Mouse (Mus musculus) kidney, adult 8-10 months (tissue): ENCODE data around the gene Ephx4.

ENCODE experiments used
- DNase-seq, 2 experiments: peaks; one replicate each; pipeline ENCODE4 v3.0.0; 2022

Ephx4 gene

GRCm38 (mm10) chr5:107436185-107436584 lies 33.6 kb downstream of the Ephx4 start:
- DNase-seq = no peak

DNA sequence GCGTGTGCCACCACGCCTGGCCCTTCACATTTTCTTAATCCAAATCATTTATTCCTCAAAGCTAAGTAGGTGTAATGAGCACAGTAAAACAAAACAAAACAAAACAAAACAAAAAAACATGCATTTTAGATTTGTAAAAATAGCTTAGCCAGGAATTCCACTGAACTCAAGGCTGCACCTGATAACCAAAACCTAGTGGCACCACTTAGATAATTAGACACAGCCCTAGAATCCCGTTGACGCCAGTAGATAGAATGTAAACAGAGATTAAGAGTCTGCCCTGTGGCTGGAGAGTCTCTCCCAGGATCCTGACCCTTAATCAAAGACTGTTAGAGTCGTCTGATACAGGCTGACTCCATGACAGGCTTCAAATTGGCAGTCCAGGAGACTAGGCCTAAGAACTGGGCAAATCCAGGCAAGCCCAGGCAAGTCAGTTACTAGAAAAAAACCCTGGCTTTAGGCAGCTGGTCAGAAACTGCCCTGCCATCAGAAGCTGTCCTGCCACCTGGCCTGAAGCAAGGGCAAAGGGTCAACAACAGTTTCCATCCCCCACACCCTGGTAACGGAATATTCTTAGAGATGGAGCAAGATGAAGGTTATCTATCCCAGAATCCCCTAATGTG lies 34.2 kb downstream of the Ephx4 start:
- no peak for DNase-seq

DNA sequence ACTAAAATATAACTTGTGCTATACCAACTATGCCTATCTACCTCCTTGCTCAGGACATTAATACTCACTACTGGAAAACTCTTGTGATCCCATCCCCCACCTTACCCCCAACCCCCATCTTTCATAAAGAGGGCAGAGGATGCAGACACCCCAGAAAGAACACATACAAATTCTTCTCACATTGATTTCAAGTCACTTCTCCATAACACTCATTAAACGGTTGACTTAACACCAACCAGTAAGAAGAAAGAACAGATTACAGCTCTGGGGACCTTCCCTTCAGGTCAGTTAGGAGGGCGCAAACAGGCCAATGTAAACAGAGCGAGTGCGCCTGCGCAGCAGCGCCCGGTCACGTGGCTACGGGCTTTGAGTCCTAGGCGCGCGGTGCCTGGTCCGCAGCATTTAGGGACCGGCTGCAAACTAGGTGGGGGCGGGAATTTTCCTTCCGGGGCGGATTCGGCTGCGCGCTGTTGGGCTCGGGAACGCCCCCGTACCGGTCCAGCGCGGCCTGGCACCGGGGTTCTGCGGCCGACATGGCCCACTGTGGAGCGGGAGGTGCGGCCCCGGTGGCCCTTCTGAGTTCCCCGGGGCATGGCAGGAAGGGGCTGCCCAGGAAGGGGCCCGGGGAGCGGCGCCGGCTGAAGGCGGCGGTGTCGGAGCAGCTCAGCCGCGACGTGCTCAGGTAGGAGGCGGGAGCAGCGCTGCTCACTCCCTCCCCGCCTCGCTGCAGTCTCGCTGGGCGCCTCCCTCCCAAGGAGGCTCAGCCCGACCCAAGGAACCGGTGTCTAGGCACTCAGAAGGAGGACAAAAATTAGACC lies 35.1 kb downstream of the Ephx4 start, which contains the start of gene Btbd8:
Btbd8 (plus strand) TSS at position 534 of the 818 bp plus-strand sequence.
- DNase-seq = peak; percentile 93 to 94

- peak in 1 of 2 experiments; percentile 5 for DNase-seq
Observed at GRCm38 (mm10) chr5:107438353-107438752, 35.8 kb downstream of the Ephx4 start.

DNA sequence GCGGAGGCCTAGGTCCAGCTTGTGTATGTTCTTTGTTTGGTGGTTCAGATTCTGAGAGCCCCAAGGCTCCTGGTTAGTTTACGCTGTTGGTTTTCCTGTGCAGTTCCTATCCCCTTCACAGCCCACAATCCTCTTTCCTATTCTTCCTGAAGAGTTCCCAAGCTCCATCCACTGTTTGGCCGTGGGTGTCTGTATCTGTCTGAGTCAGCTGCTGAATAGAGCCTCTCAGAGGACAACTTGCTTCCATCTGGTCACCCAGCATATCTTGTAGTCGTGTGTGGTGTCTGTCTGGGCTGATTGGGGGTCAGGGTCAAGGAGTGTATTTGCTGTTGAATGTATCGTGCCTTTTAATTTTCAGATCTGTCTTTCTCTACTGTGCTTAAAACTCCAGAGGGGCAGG lies 39.3 kb downstream of the Ephx4 start:
- DNase-seq = no peak

DNA sequence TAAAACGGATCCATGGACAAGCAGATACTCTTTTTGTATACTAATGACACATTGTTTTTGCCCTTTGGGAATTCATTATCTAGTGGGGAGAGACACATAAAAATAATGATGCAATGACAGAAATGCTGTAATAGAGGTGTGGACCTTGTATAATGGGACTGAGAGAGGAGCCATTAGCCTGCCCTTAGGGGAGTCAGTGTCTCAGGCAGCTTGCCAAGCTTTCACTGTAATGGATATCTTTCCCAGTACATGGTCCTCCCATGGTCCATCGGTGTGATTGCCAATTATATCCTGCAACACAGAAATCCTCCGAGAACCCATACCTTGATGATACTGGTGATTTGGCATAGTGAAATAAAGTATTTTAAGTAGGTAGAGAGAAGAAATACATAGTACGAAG lies 41.7 kb downstream of the Ephx4 start:
- DNase-seq = no peak

GRCm38 (mm10) chr5:107447977-107448376 lies 45.4 kb downstream of the Ephx4 start:
- DNase-seq = no peak

DNA sequence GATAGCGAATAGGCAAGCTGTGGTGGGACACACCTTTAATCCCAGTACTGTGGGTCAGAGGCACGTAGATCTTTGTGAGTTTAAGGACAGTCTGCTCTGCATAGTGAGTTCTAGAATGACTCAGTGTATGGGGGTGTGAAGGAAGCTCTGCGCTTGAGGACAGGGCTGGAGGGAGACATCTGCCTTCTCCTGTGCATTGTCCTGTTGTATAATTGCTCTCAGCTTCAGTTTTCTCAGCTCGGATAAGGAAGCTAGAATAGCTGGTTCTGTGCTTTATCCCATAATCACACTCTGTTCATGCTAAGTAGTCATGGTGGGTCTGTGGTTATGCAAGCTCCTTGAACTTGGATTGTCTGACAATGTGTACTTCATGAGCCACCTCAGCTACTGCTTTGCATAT lies 46.2 kb downstream of the Ephx4 start:
- DNase-seq = no peak

GRCm38 (mm10) chr5:107449620-107450019 lies 47.1 kb downstream of the Ephx4 start:
- DNase-seq = no peak

GRCm38 (mm10) chr5:107450299-107450698 lies 47.8 kb downstream of the Ephx4 start:
- DNase-seq = no peak

DNA sequence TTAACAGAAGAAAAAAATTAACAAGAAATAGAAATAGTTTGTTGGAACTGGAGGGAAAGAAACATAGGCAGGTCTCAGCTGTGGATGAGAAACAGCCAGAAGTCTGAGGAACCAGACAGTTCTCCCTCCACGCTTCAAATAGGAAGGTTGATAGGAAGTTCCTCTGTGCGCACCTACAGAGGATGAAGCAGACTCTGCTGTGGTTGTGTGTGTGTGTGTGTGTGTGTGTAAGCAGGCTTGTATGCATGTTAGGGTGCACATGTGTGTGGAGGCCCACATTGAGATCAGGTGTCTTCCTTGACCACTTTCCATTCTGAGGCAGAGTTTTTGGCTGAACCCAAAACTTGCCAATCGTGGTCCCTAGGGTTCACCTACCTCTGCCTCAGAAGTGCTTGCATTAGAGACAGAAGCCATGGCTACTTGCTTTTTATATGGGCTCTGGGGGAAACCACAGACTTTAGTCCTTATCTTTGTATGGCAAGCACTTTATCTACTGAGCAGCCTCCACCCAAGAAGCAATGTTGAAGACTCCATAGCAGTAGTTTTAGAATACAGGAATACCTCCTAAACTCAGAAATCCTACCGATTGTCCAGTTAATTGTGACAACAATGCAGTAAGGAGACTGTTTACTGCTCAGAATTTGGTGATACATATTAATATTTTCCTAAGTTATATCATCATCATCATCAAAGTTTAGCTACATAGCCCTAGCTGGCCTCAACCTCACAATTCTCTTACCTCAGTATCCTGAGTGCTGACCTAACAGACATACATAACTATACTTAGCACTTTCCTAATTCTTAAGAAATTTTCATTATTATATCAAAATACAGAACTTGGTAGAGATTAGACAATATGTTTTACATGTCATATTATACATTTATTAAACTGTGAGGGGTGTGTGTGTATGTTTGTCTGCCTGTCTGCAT lies 59.9 kb downstream of the Ephx4 start:
- DNase-seq = no peak

DNA sequence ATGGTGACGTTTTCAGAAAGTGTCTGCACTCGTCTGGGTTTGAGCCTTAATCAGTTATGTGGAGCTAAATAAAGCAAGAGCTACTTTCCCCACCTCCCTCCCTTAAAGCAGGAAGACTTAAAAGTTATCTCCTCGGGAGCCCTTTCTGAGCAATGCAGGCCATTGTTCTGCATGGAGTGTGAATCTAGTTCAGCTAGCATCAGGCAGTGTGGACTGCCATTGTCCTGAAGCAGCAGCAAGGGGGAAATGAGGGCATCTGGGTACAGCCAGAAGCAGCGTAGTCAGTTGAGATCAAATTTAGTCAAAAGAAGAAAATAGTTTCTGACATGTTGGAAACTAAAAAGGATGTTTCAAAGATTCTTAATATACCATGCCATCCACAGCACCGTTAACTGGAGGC lies 64.0 kb downstream of the Ephx4 start:
- DNase-seq = no peak

GRCm38 (mm10) chr5:107467098-107467497 lies 64.6 kb downstream of the Ephx4 start:
- no peak for DNase-seq

DNA sequence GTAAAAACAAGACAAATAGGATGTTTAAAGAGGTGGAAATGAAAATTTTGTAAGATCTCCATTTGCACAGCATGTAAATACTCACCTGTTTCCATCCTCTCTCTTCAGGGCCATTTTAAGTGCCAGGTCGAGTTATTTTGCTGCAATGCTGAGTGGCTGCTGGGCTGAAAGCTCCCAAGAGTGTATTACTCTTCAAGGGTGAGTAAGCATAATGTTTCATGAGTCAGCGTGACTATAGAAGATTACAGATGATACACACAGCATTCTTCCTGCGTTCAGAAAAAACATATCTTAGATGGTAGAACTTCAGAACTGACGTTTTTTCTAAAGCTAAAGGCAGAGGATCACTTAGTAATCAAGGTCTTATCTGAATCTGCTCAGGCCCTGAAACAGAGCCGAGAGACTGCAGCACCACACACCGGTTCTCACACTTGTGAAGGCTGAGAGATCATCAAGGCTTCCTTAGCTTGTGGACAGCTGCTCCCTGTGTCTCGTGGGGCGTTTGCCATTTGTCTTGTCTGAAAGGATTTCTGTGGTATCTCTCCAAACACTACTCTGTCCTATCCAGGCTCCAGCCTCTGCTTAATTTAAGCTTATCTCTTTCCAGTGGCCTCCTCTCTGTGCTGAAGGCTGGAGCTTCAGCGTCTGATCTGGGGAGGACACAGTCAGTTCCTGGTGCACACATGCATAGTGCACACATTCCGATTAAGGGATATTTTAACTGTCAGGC lies 68.2 kb downstream of the Ephx4 start:
- DNase-seq = no peak
